In genomic region chr14:52106741-52107140, GRCm38 (mm10) we compare ENCODE assay signal across 7 mouse cellular contexts. TPM values are rescaled to one million over a fixed set of nuclear protein-coding genes. Genes with fewer than 3 reads are reported as not detected.
DNase-seq lines count a peak whose midpoint lies in the region; ATAC-seq and TF ChIP-seq lines count a peak whose summit lies in the region.

No protein-coding gene starts in this region.

- H3K4me1 ChIP-seq in ES-Bruce4 (ENCODE audit: control insufficient read depth, insufficient read depth, low read length): no peaks in the 10 kb centered on the region
- H3K4me1 ChIP-seq in forebrain, postnatal 0 days (ENCODE audit: insufficient read depth): 0 out of 2 replicates have a peak, but pooled peaks cover 6% of the 10 kb centered on the region
- no peaks in the 10 kb centered on the region for H3K4me1 ChIP-seq in hindbrain, postnatal 0 days (ENCODE audit: insufficient read depth, low read length)
- 0 out of 2 replicates have a peak, but pooled peaks cover 4% of the 10 kb centered on the region for H3K4me1 ChIP-seq in stomach, postnatal 0 days (replicated peaks; ENCODE audit: control insufficient read depth, insufficient read depth)

- DNase-seq in NIH3T3 (ENCODE audit: low read depth): peak; percentile 78
- peak; percentile 46 for DNase-seq in forebrain, postnatal 0 days
- DNase-seq in hindbrain, postnatal 0 days (ENCODE audit: low spot score): peak; percentile 65
- DNase-seq in left cerebral cortex, postnatal 10 days (ENCODE audit: extremely low spot score in 1 of 2, low spot score in 2 of 2): peak; percentile 50 to 84
- peak; percentile 83 for DNase-seq in lung, postnatal 36 days
- DNase-seq in stomach, postnatal 0 days (ENCODE audit: low spot score): peak; percentile 87

- 0 out of 2 replicates have a peak overlapping the region, but pooled peaks have one; percentile 8 for H3K4me3 ChIP-seq in ES-Bruce4 (ENCODE audit: low read depth, low read length)
- no peak overlapping the region for H3K4me3 ChIP-seq in forebrain, postnatal 0 days (ENCODE audit: low read depth, low read length)
- H3K4me3 ChIP-seq in hindbrain, postnatal 0 days (ENCODE audit: low read length): no peak overlapping the region
- H3K4me3 ChIP-seq in stomach, postnatal 0 days (ENCODE audit: low read depth, low read length): no peak overlapping the region

- H3K36me3 ChIP-seq in ES-Bruce4 (ENCODE audit: control insufficient read depth, insufficient read depth, low read length, poor library complexity, severe bottlenecking): peaks cover 9% of the 10 kb centered on the region; the same call in 1 of the 2 replicates
- H3K36me3 ChIP-seq in forebrain, postnatal 0 days (ENCODE audit: insufficient read depth): no peaks in the 10 kb centered on the region
- H3K36me3 ChIP-seq in hindbrain, postnatal 0 days (ENCODE audit: insufficient read depth, low read length): no peaks in the 10 kb centered on the region
- no peaks in the 10 kb centered on the region for H3K36me3 ChIP-seq in stomach, postnatal 0 days (ENCODE audit: control insufficient read depth, insufficient read depth, low read length)

- WGBS in forebrain, postnatal 0 days: 17% methylated on average over 10 of the region's 10 CpGs
- 14% methylated on average over 10 of the region's 10 CpGs for WGBS in hindbrain, postnatal 0 days
- 9% methylated on average over 10 of the region's 10 CpGs for WGBS in stomach, postnatal 0 days

- no peaks in the 10 kb centered on the region for H3K9me3 ChIP-seq in ES-Bruce4 (replicated peaks; ENCODE audit: control insufficient read depth, insufficient read depth, low read length, poor library complexity, severe bottlenecking)
- no peaks in the 10 kb centered on the region for H3K9me3 ChIP-seq in forebrain, postnatal 0 days (ENCODE audit: low read length)
- no peaks in the 10 kb centered on the region for H3K9me3 ChIP-seq in hindbrain, postnatal 0 days (ENCODE audit: low read length)
- no peaks in the 10 kb centered on the region for H3K9me3 ChIP-seq in stomach, postnatal 0 days (ENCODE audit: control insufficient read depth, low read length)

- peak overlapping the region; percentile 25 for H3K9ac ChIP-seq in ES-Bruce4 (ENCODE audit: low read depth, poor library complexity, severe bottlenecking)
- H3K9ac ChIP-seq in forebrain, postnatal 0 days: no peak overlapping the region
- no peak overlapping the region for H3K9ac ChIP-seq in hindbrain, postnatal 0 days (replicated peaks; ENCODE audit: low read length)
- 0 out of 2 replicates have a peak overlapping the region, but pooled peaks have one; percentile 27 for H3K9ac ChIP-seq in stomach, postnatal 0 days (ENCODE audit: low read length)

- peak overlapping the region; percentile 75 for H3K27ac ChIP-seq in ES-Bruce4 (ENCODE audit: insufficient read depth, low read length)
- no peak overlapping the region for H3K27ac ChIP-seq in forebrain, postnatal 0 days (ENCODE audit: low read depth, low read length)
- H3K27ac ChIP-seq in hindbrain, postnatal 0 days: peak overlapping the region; percentile 72; the same call in 1 of the 2 replicates
- peak overlapping the region; percentile 94 for H3K27ac ChIP-seq in stomach, postnatal 0 days (replicated peaks)

- H3K27me3 ChIP-seq in ES-Bruce4 (ENCODE audit: control insufficient read depth, insufficient read depth, low read length, poor library complexity, severe bottlenecking): no peaks in the 10 kb centered on the region
- no peaks in the 10 kb centered on the region for H3K27me3 ChIP-seq in forebrain, postnatal 0 days (ENCODE audit: insufficient read depth, low read length)
- H3K27me3 ChIP-seq in hindbrain, postnatal 0 days (ENCODE audit: insufficient read depth, low read length): no peaks in the 10 kb centered on the region
- no peaks in the 10 kb centered on the region for H3K27me3 ChIP-seq in stomach, postnatal 0 days (ENCODE audit: control insufficient read depth, insufficient read depth, low read length)

- TF ChIP-seq EP300 in ES-Bruce4 (IDR thresholded peaks at IDR 0.05; ENCODE audit: insufficient read depth, low read depth, low read length): no peak
- TF ChIP-seq EP300 in stomach, postnatal 0 days (optimal IDR thresholded peaks at IDR 0.05): peak; percentile 53

- no peak overlapping the region for H3K4me2 ChIP-seq in forebrain, postnatal 0 days (ENCODE audit: low read depth)
- H3K4me2 ChIP-seq in hindbrain, postnatal 0 days (ENCODE audit: low read depth, low read length): 0 out of 2 replicates have a peak overlapping the region, but pooled peaks have one; percentile 10
- peak overlapping the region; percentile 38; the same call in 1 of the 2 replicates for H3K4me2 ChIP-seq in stomach, postnatal 0 days (replicated peaks; ENCODE audit: low read depth)

- no peak for TF ChIP-seq POLR2A in ES-Bruce4 (IDR thresholded peaks at IDR 0.05; ENCODE audit: insufficient read depth, low read length)

- TF ChIP-seq CTCF in ES-Bruce4 (IDR thresholded peaks at IDR 0.05; ENCODE audit: low read depth, low read length): no peak
- no peak for TF ChIP-seq CTCF in forebrain, postnatal 0 days (IDR thresholded peaks at IDR 0.05; ENCODE audit: low read depth)
- no peak for TF ChIP-seq CTCF in hindbrain, postnatal 0 days (IDR thresholded peaks at IDR 0.05; ENCODE audit: low read depth)
- no peak for TF ChIP-seq CTCF in stomach, postnatal 0 days (IDR thresholded peaks at IDR 0.05; ENCODE audit: low read depth)

- intact Hi-C loops in left cerebral cortex, postnatal 10 days (cut with DNase I): no loop called here

- ATAC-seq in forebrain, postnatal 0 days: no peak
- no peak for ATAC-seq in hindbrain, postnatal 0 days
- ATAC-seq in stomach, postnatal 0 days (ENCODE audit: low FRiP score, low TSS enrichment): peak; percentile 34

RNA-seq across cellular contexts. Expression of gene Hnrnpc, which starts 2.9 kb away (rescaled TPM):
- polyA plus RNA-seq in ES-Bruce4 (2011; ENCODE audit: insufficient read depth, insufficient read length, low read depth, missing spikeins): 949 and 975 TPM in 2 replicates
- total RNA-seq in forebrain, postnatal 0 days (2014; rRNA removed): 96.3 and 105 TPM in 2 replicates
- polyA plus RNA-seq in forebrain, postnatal 0 days (2015; fragmentation: Nextera tagmentation; extraction: Ambion mirVana): 323 and 368 TPM in 2 replicates
- 69.5 and 78.6 TPM in 2 replicates for total RNA-seq in hindbrain, postnatal 0 days (2014; rRNA removed)
- 285 and 291 TPM in 2 replicates for polyA plus RNA-seq in hindbrain, postnatal 0 days (2015; fragmentation: Nextera tagmentation; extraction: Ambion mirVana)
- 100 to 1,000 TPM; 188 to 191 TPM for total RNA-seq in left cerebral cortex, postnatal 10 days (2021)
- 162 and 167 TPM in 2 replicates for polyA plus RNA-seq in stomach, postnatal 0 days (2015; fragmentation: Nextera tagmentation; extraction: Ambion mirVana)

RNA-seq across cellular contexts. Expression of gene Rpgrip1, which starts 3.8 kb away (rescaled TPM):
- 6.7 and 9.0 TPM in 2 replicates for polyA plus RNA-seq in ES-Bruce4 (2011; ENCODE audit: insufficient read depth, insufficient read length, low read depth, missing spikeins)
- 1.6 and 3.2 TPM in 2 replicates for total RNA-seq in forebrain, postnatal 0 days (2014; rRNA removed)
- polyA plus RNA-seq in forebrain, postnatal 0 days (2015; fragmentation: Nextera tagmentation; extraction: Ambion mirVana): 50.1 and 50.6 TPM in 2 replicates
- 2.9 and 10.9 TPM in 2 replicates for total RNA-seq in hindbrain, postnatal 0 days (2014; rRNA removed)
- polyA plus RNA-seq in hindbrain, postnatal 0 days (2015; fragmentation: Nextera tagmentation; extraction: Ambion mirVana): 53.4 and 53.7 TPM in 2 replicates
- total RNA-seq in left cerebral cortex, postnatal 10 days (2021): 1 to 10 TPM; 3.7 to 3.8 TPM
- 29.4 and 29.8 TPM in 2 replicates for polyA plus RNA-seq in stomach, postnatal 0 days (2015; fragmentation: Nextera tagmentation; extraction: Ambion mirVana)

Comparison
In these comparisons a context has a peak if more than half of its experiments do, and no peak if none do; other contexts are left out.
1. H3K9ac ChIP-seq: peak in ES-Bruce4 (single experiment) and stomach, postnatal 0 days (single experiment); none in forebrain, postnatal 0 days (single experiment) and hindbrain, postnatal 0 days (single experiment).
2. Peak in every context shown above with its lines, with median percentiles within 50 percentile points of each other: DNase-seq.